24 mouse cellular contexts compared by ENCODE assay signal in genomic region chr5:100951210-100951609, GRCm38 (mm10).
DNase-seq lines count a peak whose midpoint lies in the region; ATAC-seq lines count a peak whose summit lies in the region.
"Had no signal": no experiment of that assay in that cellular context is flagged by ENCODE, and none has a peak within 500 bp of the region (broad histone marks: within the 10 kb centered on the region; RNA-seq: fewer than 3 reads in every experiment).

No protein-coding gene starts in this region.

- DNase-seq in embryo, embryonic 10.5 days (ENCODE audit: low spot score): peak; percentile 4
- DNase-seq in embryo, embryonic 10 days (ENCODE audit: low spot score): no peak
- DNase-seq in A20 (ENCODE audit: low read depth, low spot score): peak; percentile 68
- peak; percentile 16 for DNase-seq in neural tube, embryonic 10.5 days (ENCODE audit: extremely low spot score, low spot score)
- no peak for DNase-seq in urinary bladder, adult 18-20 months (ENCODE audit: low spot score in 2 of 2)
- DNase-seq in adipocyte (ENCODE audit: low spot score): no peak
- DNase-seq: cerebellum, adult 2 months; cerebellum, postnatal 36 days; gastrocnemius, postnatal 14 days; heart, adult 18-20 months; heart, postnatal 14 days; thymus, adult 18-20 months; thymus, postnatal 4 days had no signal

- no peak overlapping the region for H3K27ac ChIP-seq in hindbrain, embryonic 15.5 days (replicated peaks)
- no peak overlapping the region for H3K27ac ChIP-seq in hindbrain, embryonic 16.5 days (ENCODE audit: low read depth, low read length)
- H3K27ac ChIP-seq: embryonic facial prominence, embryonic 13.5 days; forebrain, embryonic 15.5 days; liver, embryonic 14.5 days; macrophage; stomach, embryonic 15.5 days had no signal

- H3K4me1 ChIP-seq in hindbrain, embryonic 15.5 days (replicated peaks): no peaks in the 10 kb centered on the region
- H3K4me1 ChIP-seq in hindbrain, embryonic 16.5 days (ENCODE audit: control insufficient read depth, insufficient read depth, low read depth, low read length): no peaks in the 10 kb centered on the region
- H3K4me1 ChIP-seq: embryonic facial prominence, embryonic 13.5 days; forebrain, embryonic 15.5 days; stomach, embryonic 15.5 days had no signal

- H3K9me3 ChIP-seq in hindbrain, embryonic 15.5 days: no peaks in the 10 kb centered on the region
- no peaks in the 10 kb centered on the region for H3K9me3 ChIP-seq in hindbrain, embryonic 16.5 days (ENCODE audit: control insufficient read depth, low read length)
- H3K9me3 ChIP-seq: embryonic facial prominence, embryonic 13.5 days; forebrain, embryonic 15.5 days; stomach, embryonic 15.5 days had no signal

- no peak overlapping the region for H3K9ac ChIP-seq in hindbrain, embryonic 15.5 days
- no peak overlapping the region for H3K9ac ChIP-seq in hindbrain, embryonic 16.5 days (ENCODE audit: low read depth, low read length)
- H3K9ac ChIP-seq: embryonic facial prominence, embryonic 13.5 days; forebrain, embryonic 15.5 days; liver, embryonic 14.5 days; stomach, embryonic 15.5 days had no signal

- no peak overlapping the region for H3K4me3 ChIP-seq in hindbrain, embryonic 15.5 days
- no peak overlapping the region for H3K4me3 ChIP-seq in hindbrain, embryonic 16.5 days (ENCODE audit: low read length)
- H3K4me3 ChIP-seq: embryonic facial prominence, embryonic 13.5 days; forebrain, embryonic 15.5 days; stomach, embryonic 15.5 days had no signal

- no peaks in the 10 kb centered on the region for H3K27me3 ChIP-seq in hindbrain, embryonic 15.5 days
- no peaks in the 10 kb centered on the region for H3K27me3 ChIP-seq in hindbrain, embryonic 16.5 days (replicated peaks; ENCODE audit: control insufficient read depth, insufficient read depth, low read length)
- H3K27me3 ChIP-seq: embryonic facial prominence, embryonic 13.5 days; forebrain, embryonic 15.5 days; stomach, embryonic 15.5 days had no signal

- ATAC-seq in hindbrain, embryonic 15.5 days (ENCODE audit: low FRiP score, low read depth): no peak
- ATAC-seq in hindbrain, embryonic 16.5 days: no peak
- ATAC-seq: CD4-positive, CD25-positive, alpha-beta regulatory T cell, adult 4 months; forebrain, embryonic 15.5 days; inflammation-experienced regulatory T-cells, adult 6 months had no signal

- 28% methylated on average over 15 of the region's 15 CpGs for WGBS in hindbrain, embryonic 15.5 days
- WGBS in hindbrain, embryonic 16.5 days: 38% methylated on average over 15 of the region's 15 CpGs

- H3K36me3 ChIP-seq in hindbrain, embryonic 15.5 days: no peaks in the 10 kb centered on the region
- no peaks in the 10 kb centered on the region for H3K36me3 ChIP-seq in hindbrain, embryonic 16.5 days (ENCODE audit: control insufficient read depth, insufficient read depth, low read length)
- H3K36me3 ChIP-seq: embryonic facial prominence, embryonic 13.5 days; forebrain, embryonic 15.5 days; G1E; stomach, embryonic 15.5 days had no signal

- H3K4me2 ChIP-seq in hindbrain, embryonic 15.5 days: 0 out of 2 replicates have a peak overlapping the region, but pooled peaks have one; percentile 5
- H3K4me2 ChIP-seq in hindbrain, embryonic 16.5 days (ENCODE audit: low read length): no peak overlapping the region; the same call in 1 of the 2 replicates
- H3K4me2 ChIP-seq: embryonic facial prominence, embryonic 13.5 days; forebrain, embryonic 15.5 days; midbrain, embryonic 11.5 days; stomach, embryonic 15.5 days had no signal

Comparison
In these comparisons a context has a peak if more than half of its experiments do, and no peak if none do; other contexts are left out.
1. DNase-seq: peak in embryo, embryonic 10.5 days (single experiment), A20 (single experiment) and neural tube, embryonic 10.5 days (single experiment); none in embryo, embryonic 10 days (single experiment), urinary bladder, adult 18-20 months (0 of 2) and adipocyte (single experiment).